Mouse (Mus musculus) small intestine, adult 2 months (tissue): ENCODE measurements around the gene 2010111I01Rik. TPM values are rescaled to one million over a fixed set of nuclear protein-coding genes. Genes with fewer than 3 reads are reported as not detected.

Source experiments
- H3K27ac ChIP-seq: fragments of 200-500 bp; 2 replicates; pipeline ENCODE4 v1.5.1; 2012; ENCODE audit warnings: low read depth, low read length, control low read depth, inconsistent platforms; ENCODE audit not compliant: insufficient read depth
- H3K27me3 ChIP-seq: fragments of 200-500 bp; 2 replicates; pipeline ENCODE4 v1.6.1; 2012; ENCODE audit warnings: mild to moderate bottlenecking, moderate library complexity, low read length, inconsistent platforms; ENCODE audit not compliant: control insufficient read depth, insufficient read depth
- H3K36me3 ChIP-seq: fragments of 200-500 bp; 2 replicates; pipeline ENCODE4 v1.6.1; 2012; ENCODE audit warnings: mild to moderate bottlenecking, low read length, control low read depth, inconsistent platforms; ENCODE audit not compliant: control insufficient read depth, insufficient read depth
- H3K4me1 ChIP-seq: fragments of 200-500 bp; 2 replicates; pipeline ENCODE4 v1.6.1; 2012; ENCODE audit warnings: low read length, inconsistent platforms, mixed read lengths; ENCODE audit not compliant: control insufficient read depth, insufficient read depth, insufficient read length
- H3K4me3 ChIP-seq: fragments of 200-500 bp; 2 replicates; pipeline ENCODE4 v1.5.1; 2012; ENCODE audit warnings: low read depth, mild to moderate bottlenecking, control low read depth, inconsistent platforms, low read length, moderate library complexity
- CTCF ChIP-seq: fragments of 200-500 bp; IDR thresholded peaks from 2 replicates; pipeline ENCODE4 v1.5.1; 2012; ENCODE audit warnings: low read depth, mild to moderate bottlenecking, control low read depth, inconsistent platforms, low read length, moderate library complexity, mixed read lengths; ENCODE audit not compliant: insufficient replicate concordance, insufficient read length; ENCODE audit errors: extremely low read depth
- POLR2A ChIP-seq: fragments of 200-500 bp; IDR thresholded peaks from 2 replicates; pipeline ENCODE4 v1.6.1; 2012; ENCODE audit warnings: low read depth, mild to moderate bottlenecking, control low read depth, inconsistent platforms, low read length, moderate library complexity
- WGBS: fragments of 180-500 bp; shearing (Covaris S2); methylation state at CpG from one replicate; pipeline ENCODE4 v1.1.7; 2018; 5-methylcytosine and 5-hydroxymethylcytosine counted together
- polyA plus RNA-seq: library from polyadenylated mRNA; depleted of rRNA; stranded (reverse); fragments of >200 nt; gene quantifications from 2 replicates; pipeline ENCODE4 v1.2.3, GENCODE M21; 2012

The 2010111I01Rik gene
- polyA plus RNA-seq, 1 experiment: 48.4 TPM

DNA sequence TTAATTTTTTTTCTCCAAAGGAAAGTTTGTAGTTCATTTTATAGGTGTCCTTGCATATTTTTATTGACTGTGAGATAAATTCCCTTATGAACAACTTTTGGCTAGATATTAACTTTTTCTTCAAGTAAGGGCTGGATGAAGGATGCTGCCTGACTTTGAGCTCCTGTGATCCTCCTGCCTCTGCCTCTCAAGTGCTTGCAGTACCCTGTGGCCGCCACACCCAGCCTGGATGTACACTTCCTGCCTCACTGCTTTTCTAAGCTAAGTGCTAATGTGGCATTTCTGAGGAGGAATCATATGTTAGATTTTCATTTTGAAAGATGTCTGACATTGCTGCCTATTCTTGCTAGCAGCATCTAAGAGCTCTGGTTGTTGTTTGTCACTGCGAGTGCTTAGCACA lies 73.7 kb downstream of the 2010111I01Rik start:
- no peak for TF ChIP-seq CTCF
- no peak for TF ChIP-seq POLR2A
- H3K27ac ChIP-seq: no peak overlapping the region
- H3K36me3 ChIP-seq: no peaks in the 10 kb centered on the region
- no peaks in the 10 kb centered on the region for H3K4me1 ChIP-seq
- 86% methylated on average over 2 of the region's 2 CpGs for WGBS
- H3K27me3 ChIP-seq: no peaks in the 10 kb centered on the region
- no peak overlapping the region for H3K4me3 ChIP-seq

DNA sequence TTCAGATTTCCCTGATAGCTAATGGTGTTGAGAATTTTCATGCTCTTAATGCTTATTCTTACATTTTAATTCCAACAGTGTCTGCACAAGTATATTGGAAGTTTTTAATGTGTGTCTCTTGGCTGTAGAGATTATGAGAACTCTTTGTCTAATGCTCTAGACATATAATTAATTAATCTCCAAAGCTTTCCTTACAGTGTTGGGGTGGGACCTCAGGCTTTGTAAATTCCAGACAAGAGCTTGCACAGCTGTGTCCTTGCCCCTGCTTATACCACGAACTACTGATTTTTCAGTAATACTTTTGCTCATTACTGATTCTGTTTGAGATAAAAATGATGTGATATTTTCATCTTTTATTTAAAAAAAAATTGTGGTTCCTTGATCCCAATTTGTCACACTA lies 74.2 kb downstream of the 2010111I01Rik start:
- no peaks in the 10 kb centered on the region for H3K4me1 ChIP-seq
- no peak overlapping the region for H3K27ac ChIP-seq
- no peak for TF ChIP-seq CTCF
- TF ChIP-seq POLR2A: no peak
- H3K4me3 ChIP-seq: no peak overlapping the region
- 70% methylated on average over 1 of the region's 1 CpGs for WGBS
- no peaks in the 10 kb centered on the region for H3K36me3 ChIP-seq
- no peaks in the 10 kb centered on the region for H3K27me3 ChIP-seq

DNA sequence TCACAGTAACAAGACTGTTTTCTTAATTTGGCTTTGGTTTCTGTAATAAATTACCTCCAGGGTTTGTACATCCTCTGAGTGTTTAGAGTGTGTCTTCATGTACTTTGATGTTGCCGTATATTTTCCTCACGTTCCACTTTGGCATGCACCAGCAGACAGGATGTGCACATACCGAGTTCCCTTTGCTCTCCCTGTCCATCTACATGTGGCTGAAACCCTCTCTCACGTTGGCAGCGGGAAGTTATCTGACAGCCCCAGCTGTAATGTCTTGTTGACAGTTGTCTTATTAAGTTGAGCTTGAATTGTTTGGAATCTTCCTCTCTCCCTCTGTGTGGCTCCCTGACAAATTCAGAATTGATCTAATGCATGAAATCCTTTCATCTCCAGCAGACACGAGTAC lies 74.6 kb downstream of the 2010111I01Rik start:
- no peak overlapping the region for H3K27ac ChIP-seq
- H3K4me1 ChIP-seq: no peaks in the 10 kb centered on the region
- no peaks in the 10 kb centered on the region for H3K27me3 ChIP-seq
- H3K36me3 ChIP-seq: no peaks in the 10 kb centered on the region
- TF ChIP-seq POLR2A (no peak), CTCF (no peak)
- H3K4me3 ChIP-seq: no peak overlapping the region
- WGBS: 51% methylated on average over 6 of the region's 6 CpGs

DNA sequence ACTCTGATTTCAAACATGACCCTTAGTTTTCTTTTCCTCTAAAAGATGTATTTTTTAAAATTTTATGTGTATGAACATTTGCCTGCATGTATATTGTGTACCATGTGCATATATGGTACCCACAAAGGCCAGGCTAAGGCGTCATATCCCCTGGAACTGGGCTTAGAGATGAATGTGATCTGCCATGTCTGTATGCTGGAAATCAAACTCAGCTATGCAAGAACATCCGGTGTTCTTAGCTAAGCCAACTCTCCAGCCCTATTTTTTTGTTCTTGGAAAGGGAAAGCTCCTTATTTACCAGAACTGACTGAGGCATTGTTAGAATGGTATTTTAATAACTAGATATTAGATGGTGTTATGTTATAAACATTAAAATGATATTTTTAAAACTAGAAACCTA lies 75.2 kb downstream of the 2010111I01Rik start:
- Histone ChIP-seq H3K36me3 (no peaks in the 10 kb centered on the region), H3K27me3 (no peaks in the 10 kb centered on the region), H3K4me1 (no peaks in the 10 kb centered on the region), H3K4me3 (no peak overlapping the region), H3K27ac (no peak overlapping the region)
- 73% methylated on average over 2 of the region's 2 CpGs for WGBS
- TF ChIP-seq CTCF: no peak
- no peak for TF ChIP-seq POLR2A

DNA sequence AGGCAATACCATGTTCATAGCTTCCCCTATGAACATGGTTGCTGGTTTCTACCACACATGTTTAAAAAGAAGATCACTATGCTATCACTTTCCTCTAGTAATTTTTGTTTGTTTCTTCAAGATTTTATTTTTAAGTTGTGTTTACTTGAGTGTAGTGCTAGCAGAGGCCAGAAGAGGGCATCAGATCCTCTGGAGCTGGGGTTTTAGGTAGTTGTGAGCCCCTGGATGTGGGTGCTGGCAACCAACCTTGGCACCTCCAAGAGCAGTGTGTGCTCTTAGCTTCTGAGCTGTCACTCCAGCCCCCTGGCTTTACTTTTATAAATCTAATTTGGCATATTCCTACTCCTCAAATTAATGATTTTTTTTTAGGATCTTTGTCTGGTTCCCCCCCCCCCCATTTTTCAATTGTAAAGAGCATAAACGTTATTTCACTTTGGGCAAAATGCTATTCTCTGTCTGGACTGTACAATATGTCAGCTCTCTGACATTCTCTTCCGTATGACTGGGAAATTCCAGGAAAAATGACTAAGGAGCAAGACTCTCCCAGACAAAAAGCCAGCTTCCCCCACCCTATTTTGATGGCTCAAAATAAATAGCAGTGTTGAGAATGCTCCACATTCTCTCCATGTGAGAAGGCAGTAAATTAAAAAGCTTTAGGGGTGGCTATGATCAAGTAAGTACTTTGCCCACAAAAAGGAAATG lies 81.0 kb downstream of the 2010111I01Rik start:
- Histone ChIP-seq H3K36me3 (no peaks in the 10 kb centered on the region), H3K27ac (no peak overlapping the region), H3K27me3 (no peaks in the 10 kb centered on the region), H3K4me3 (no peak overlapping the region), H3K4me1 (no peaks in the 10 kb centered on the region)
- 81% methylated on average over 2 of the region's 2 CpGs for WGBS
- TF ChIP-seq POLR2A: no peak
- peak; percentile 26; the same call in 1 of the 2 replicates for TF ChIP-seq CTCF

DNA sequence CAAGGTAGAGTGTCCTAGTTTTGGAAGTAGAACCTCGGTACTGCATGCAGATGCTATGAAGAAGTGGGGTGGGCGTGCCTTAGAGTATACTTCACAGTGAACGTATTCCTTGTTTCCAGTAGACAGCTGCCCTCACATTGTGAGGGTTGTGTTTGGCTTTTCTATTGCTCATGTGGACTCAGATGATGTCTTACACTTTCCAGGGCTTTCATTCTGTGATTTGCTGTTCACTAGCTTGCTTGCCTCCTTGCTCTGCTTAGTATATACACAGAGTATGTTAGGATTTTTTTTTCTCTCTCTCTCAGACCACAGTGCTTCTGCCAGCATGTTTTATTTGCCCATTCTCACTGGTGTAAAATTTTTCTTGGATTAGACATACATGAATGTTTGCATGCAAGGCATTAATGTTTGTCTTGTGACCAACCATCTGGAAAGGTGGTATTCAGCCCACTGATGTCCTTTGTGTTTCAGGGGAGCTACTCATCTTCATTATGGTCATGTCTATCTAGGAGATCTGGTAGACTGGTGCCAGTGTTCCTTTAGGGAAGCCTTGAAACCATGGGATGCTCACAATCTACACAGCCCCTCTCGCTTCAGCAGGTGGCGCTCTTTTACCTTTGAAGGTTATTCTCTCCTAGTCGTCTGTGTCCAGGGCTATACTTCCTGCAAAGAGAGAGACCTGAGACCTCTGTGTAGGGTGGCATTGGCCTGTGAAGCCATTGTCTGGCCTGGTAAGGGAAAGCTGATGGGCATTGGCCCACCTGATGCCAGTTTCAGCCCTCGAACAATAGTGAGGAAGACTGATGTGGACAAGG lies 81.7 kb downstream of the 2010111I01Rik start:
- Histone ChIP-seq H3K27ac (no peak overlapping the region), H3K27me3 (no peaks in the 10 kb centered on the region), H3K4me3 (no peak overlapping the region), H3K36me3 (no peaks in the 10 kb centered on the region), H3K4me1 (no peaks in the 10 kb centered on the region)
- 44% methylated on average over 7 of the region's 7 CpGs for WGBS
- TF ChIP-seq CTCF (peak; percentile 72; the same call in 1 of the 2 replicates), POLR2A (no peak)

DNA sequence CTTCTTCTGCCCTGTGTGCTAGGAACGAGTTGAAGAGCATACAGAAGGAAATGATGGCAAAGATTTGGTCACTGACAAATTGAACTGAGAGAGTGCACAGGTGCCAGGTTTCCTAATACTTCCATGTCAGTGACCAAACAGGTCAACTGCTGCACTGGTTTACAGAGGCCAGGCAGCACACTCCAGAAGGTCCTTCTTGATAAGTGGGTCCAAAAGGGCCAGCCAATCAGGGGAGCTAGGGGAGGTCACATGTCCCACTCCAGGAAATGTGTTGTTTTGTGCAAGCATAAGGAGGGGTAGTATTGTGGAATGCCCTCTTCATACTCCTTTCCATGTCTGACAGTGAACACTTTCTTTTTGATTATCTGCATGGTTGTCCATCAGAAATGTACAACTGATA lies 99.0 kb downstream of the 2010111I01Rik start:
- H3K4me1 ChIP-seq: no peaks in the 10 kb centered on the region
- no peak overlapping the region for H3K4me3 ChIP-seq
- WGBS: 56% methylated on average over 1 of the region's 1 CpGs
- no peaks in the 10 kb centered on the region for H3K36me3 ChIP-seq
- no peaks in the 10 kb centered on the region for H3K27me3 ChIP-seq
- H3K27ac ChIP-seq: no peak overlapping the region
- TF ChIP-seq CTCF (no peak), POLR2A (no peak)
